Mouse (Mus musculus) liver, adult 2 months (tissue): ENCODE measurements around the gene Entpd3.

Experiments used
- CTCF ChIP-seq: fragments of 200-500 bp; IDR thresholded peaks from 2 replicates; pipeline ENCODE4 v1.5.1; 2011; ENCODE audit warnings: low read depth, low read length, control low read depth
- POLR2A ChIP-seq: fragments of 200-500 bp; IDR thresholded peaks from 2 replicates; pipeline ENCODE4 v1.6.1; 2011; ENCODE audit warnings: low read length, control low read depth; ENCODE audit not compliant: insufficient read depth; ENCODE audit errors: extremely low read depth

DNA sequence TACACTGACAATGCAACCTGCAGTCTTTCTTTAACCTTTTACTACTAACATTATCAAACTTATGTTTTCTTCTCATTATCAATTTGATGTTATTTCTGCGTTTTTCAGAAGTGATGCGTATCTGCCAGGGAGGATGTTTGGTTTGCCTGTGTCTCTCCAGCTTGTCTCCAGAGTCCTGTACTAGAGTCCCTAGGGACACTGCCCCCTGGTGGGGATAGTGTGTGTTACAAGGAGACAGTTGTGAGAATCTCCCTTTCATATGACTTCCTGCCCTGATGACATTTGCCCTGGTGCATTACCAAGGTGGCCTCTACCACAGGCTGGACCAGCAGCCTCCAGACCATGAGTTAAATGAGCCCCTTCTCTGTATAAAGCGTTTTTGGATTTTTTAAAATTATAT is 46.9 kb downstream of the Entpd3 start:
- TF ChIP-seq CTCF (peak; percentile 71), POLR2A (no peak)
